Mouse (Mus musculus) neural tube, embryonic 11.5 days (tissue): ENCODE measurements around the gene 4933421I07Rik. TPM values are rescaled to one million over a fixed set of nuclear protein-coding genes. Genes with fewer than 3 reads are reported as not detected.

Source experiments
- polyA plus RNA-seq: library from polyadenylated mRNA; unstranded; fragments of >200 nt; fragmentation: Nextera tagmentation; extraction: Ambion mirVana; gene quantifications from 2 replicates; pipeline ENCODE4 v1.2.1, GENCODE M21; 2014

Gene 4933421I07Rik
- polyA plus RNA-seq, 1 experiment from 2014 or later = not detected

Other genes starting within 250 kb of the 4933421I07Rik start
- not detected in 2 replicates for gene Vmn2r61, start 188.1 kb downstream of the 4933421I07Rik start, polyA plus RNA-seq
- 12.4 and 13.2 TPM in 2 replicates for gene Zfp141, start 57.6 kb upstream of the 4933421I07Rik start, polyA plus RNA-seq
- not detected in 2 replicates for gene Gm21028, start 130.5 kb upstream of the 4933421I07Rik start, polyA plus RNA-seq
- gene Zfp977, start 144.4 kb upstream of the 4933421I07Rik start, polyA plus RNA-seq = 1.5 and 2.4 TPM in 2 replicates
- gene Zfp976, start 194.5 kb upstream of the 4933421I07Rik start, polyA plus RNA-seq = 1.4 and 2.0 TPM in 2 replicates
- 9.9 and 10.2 TPM in 2 replicates for gene Zfp975, start 244.6 kb upstream of the 4933421I07Rik start, polyA plus RNA-seq